Mouse (Mus musculus) kidney, embryonic 14.5 days (tissue): Measurements from ENCODE around the gene Slc7a5. TPM values are rescaled to one million over a fixed set of nuclear protein-coding genes. Genes with fewer than 3 reads are reported as not detected.

ENCODE experiments used
- ATAC-seq: fragments of 200-750 bp; cut with Nextera tagmentation; 2 replicates; pipeline ENCODE4 v1.8.0; 2017; ENCODE audit warnings: moderate number of reproducible peaks, mild to moderate bottlenecking, moderate TSS enrichment, moderate library complexity; ENCODE audit not compliant: low FRiP score, low TSS enrichment
- H3K27ac ChIP-seq: fragments of 300-500 bp; sonication (generic); 2 replicates; pipeline ENCODE4 v1.5.1; 2014; ENCODE audit warnings: low read depth, mild to moderate bottlenecking, low read length, moderate library complexity, mixed read lengths
- H3K27me3 ChIP-seq: fragments of 300-500 bp; sonication (generic); 2 replicates; pipeline ENCODE4 v1.6.1; 2014; ENCODE audit warnings: mild to moderate bottlenecking, low read length; ENCODE audit not compliant: control insufficient read depth, insufficient read depth
- H3K36me3 ChIP-seq: fragments of 300-500 bp; sonication (generic); 2 replicates; pipeline ENCODE4 v1.6.1; 2014; ENCODE audit warnings: low read length, mixed read lengths; ENCODE audit not compliant: control insufficient read depth, insufficient read depth
- H3K4me1 ChIP-seq: fragments of 300-500 bp; sonication (generic); 2 replicates; pipeline ENCODE4 v1.6.1; 2014; ENCODE audit warnings: low read length, mixed read lengths; ENCODE audit not compliant: control insufficient read depth, insufficient read depth
- H3K4me2 ChIP-seq: fragments of 300-500 bp; sonication (generic); replicated peaks from 2 replicates; pipeline ENCODE4 v1.6.1; 2014; ENCODE audit warnings: low read depth, mild to moderate bottlenecking, low read length
- H3K4me3 ChIP-seq: fragments of 300-500 bp; sonication (generic); 2 replicates; pipeline ENCODE4 v1.5.1; 2014; ENCODE audit warnings: mild to moderate bottlenecking, low read length
- H3K9ac ChIP-seq: fragments of 300-500 bp; sonication (generic); 2 replicates; pipeline ENCODE4 v1.6.1; 2014; ENCODE audit warnings: low read depth, mild to moderate bottlenecking, low read length, moderate library complexity
- H3K9me3 ChIP-seq: fragments of 300-500 bp; sonication (generic); 2 replicates; pipeline ENCODE4 v1.6.1; 2016; ENCODE audit warnings: low read length; ENCODE audit not compliant: control insufficient read depth
- WGBS: fragments of 180-500 bp; shearing (Covaris S2); extraction: QIAGEN DNeasy Blood & Tissue Kit; methylation state at CpG from one replicate; pipeline ENCODE4 v1.1.7; 2014; 5-methylcytosine and 5-hydroxymethylcytosine counted together
- polyA plus RNA-seq: library from polyadenylated mRNA; unstranded; fragments of >200 nt; fragmentation: Nextera tagmentation; extraction: Ambion mirVana; gene quantifications from 2 replicates; pipeline ENCODE4 v1.2.1, GENCODE M21; 2014

Slc7a5 gene
- polyA plus RNA-seq, 1 experiment from 2014 or later: 25.9 TPM

- H3K4me2 ChIP-seq: no peak overlapping the region
- H3K27ac ChIP-seq: no peak overlapping the region
- ATAC-seq: no peak
- H3K9me3 ChIP-seq: no peaks in the 10 kb centered on the region
- no peaks in the 10 kb centered on the region for H3K27me3 ChIP-seq
- H3K36me3 ChIP-seq: no peaks in the 10 kb centered on the region
- WGBS: 74% methylated on average over 9 of the region's 9 CpGs
- H3K9ac ChIP-seq: no peak overlapping the region
- H3K4me1 ChIP-seq: peaks cover 5% of the 10 kb centered on the region
- H3K4me3 ChIP-seq: no peak overlapping the region
These were observed 58.2 kb downstream of the Slc7a5 start for GRCm38 (mm10) chr8:121849303-121849702.

DNA sequence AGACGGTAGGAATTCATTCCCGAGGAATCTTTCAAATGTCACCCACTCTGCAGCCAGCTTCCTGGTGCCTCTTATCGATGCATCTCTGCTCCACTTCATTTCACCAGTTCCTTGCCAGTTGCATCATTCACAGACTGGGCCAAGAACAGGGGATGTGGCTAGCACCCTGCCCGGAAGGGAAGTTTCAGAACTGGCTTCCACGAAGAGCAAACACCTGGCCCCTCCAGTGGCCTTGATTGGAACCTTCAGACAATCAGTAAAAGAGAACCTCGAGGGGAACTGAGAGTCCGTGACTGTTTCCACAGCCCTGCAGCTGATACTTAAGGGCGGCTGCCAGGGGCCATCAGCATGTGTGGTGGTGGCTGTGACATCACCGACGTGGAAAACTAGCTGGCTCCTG, 59.0 kb downstream of the Slc7a5 start:
- 60% methylated on average over 10 of the region's 10 CpGs for WGBS
- no peak overlapping the region for H3K4me3 ChIP-seq
- no peaks in the 10 kb centered on the region for H3K27me3 ChIP-seq
- H3K36me3 ChIP-seq: no peaks in the 10 kb centered on the region
- no peaks in the 10 kb centered on the region for H3K9me3 ChIP-seq
- peaks cover 5% of the 10 kb centered on the region for H3K4me1 ChIP-seq
- no peak overlapping the region for H3K4me2 ChIP-seq
- no peak overlapping the region for H3K9ac ChIP-seq
- no peak for ATAC-seq
- no peak overlapping the region for H3K27ac ChIP-seq

DNA sequence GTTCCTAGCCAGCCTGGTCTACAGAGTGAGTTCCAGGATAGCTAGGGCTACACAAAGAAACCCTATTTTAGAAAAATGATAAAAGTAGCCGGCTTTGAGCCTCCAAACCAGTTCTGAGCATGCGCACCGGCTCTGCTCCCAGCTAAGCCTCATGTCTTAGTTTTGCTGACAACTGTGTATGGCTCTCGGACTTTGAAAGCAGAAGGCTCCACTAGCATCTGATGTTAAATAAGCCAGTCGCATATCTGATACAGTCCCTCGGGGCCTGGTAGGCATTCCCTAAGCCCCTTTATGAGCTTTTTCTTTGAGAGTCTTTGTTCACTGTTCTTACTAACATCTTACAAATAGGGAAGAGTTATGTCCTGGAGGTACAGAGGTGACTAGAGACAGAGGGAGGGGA, 59.5 kb downstream of the Slc7a5 start:
- ATAC-seq: no peak
- Histone ChIP-seq H3K4me3 (no peak overlapping the region), H3K36me3 (no peaks in the 10 kb centered on the region), H3K9ac (no peak overlapping the region), H3K4me2 (no peak overlapping the region), H3K9me3 (no peaks in the 10 kb centered on the region), H3K4me1 (peaks cover 5% of the 10 kb centered on the region), H3K27ac (no peak overlapping the region), H3K27me3 (no peaks in the 10 kb centered on the region)
- 59% methylated on average over 6 of the region's 6 CpGs for WGBS

- Histone ChIP-seq H3K9me3 (no peaks in the 10 kb centered on the region), H3K4me3 (no peak overlapping the region), H3K27me3 (no peaks in the 10 kb centered on the region), H3K27ac (no peak overlapping the region), H3K4me1 (peaks cover 5% of the 10 kb centered on the region), H3K4me2 (no peak overlapping the region), H3K9ac (no peak overlapping the region), H3K36me3 (no peaks in the 10 kb centered on the region)
- no peak for ATAC-seq
- 73% methylated on average over 10 of the region's 10 CpGs for WGBS
These were observed 60.2 kb downstream of the Slc7a5 start for GRCm38 (mm10) chr8:121847261-121847822.

GRCm38 (mm10) chr8:121846815-121847214, 60.7 kb downstream of the Slc7a5 start:
- H3K4me3 ChIP-seq: no peak overlapping the region
- no peak overlapping the region for H3K27ac ChIP-seq
- no peaks in the 10 kb centered on the region for H3K9me3 ChIP-seq
- no peak for ATAC-seq
- no peak overlapping the region for H3K4me2 ChIP-seq
- no peaks in the 10 kb centered on the region for H3K27me3 ChIP-seq
- H3K4me1 ChIP-seq: peaks cover 5% of the 10 kb centered on the region
- H3K9ac ChIP-seq: no peak overlapping the region
- no peaks in the 10 kb centered on the region for H3K36me3 ChIP-seq

DNA sequence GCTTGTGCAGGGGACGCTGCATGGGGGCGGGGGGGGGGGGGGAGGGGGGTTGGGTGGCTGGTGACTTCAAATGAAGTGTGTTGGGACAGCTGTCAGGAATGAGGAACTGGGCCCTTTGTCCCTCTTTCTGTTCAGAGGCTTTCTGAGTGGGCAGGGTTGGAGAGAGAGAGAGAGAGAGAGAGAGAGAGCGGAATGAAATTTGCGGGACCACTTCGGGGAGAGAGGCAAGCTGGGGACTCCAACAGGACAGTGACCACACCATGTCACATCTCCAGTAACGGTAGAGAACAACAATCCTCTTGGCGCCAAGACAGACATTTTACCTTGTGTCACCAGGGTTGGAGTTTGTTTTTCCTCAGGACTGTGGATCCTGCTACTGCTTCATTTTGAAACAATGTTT, 62.7 kb downstream of the Slc7a5 start:
- no peaks in the 10 kb centered on the region for H3K27me3 ChIP-seq
- H3K4me1 ChIP-seq: no peaks in the 10 kb centered on the region
- H3K36me3 ChIP-seq: no peaks in the 10 kb centered on the region
- H3K4me2 ChIP-seq: no peak overlapping the region
- no peak overlapping the region for H3K4me3 ChIP-seq
- 64% methylated on average over 7 of the region's 7 CpGs for WGBS
- H3K27ac ChIP-seq: no peak overlapping the region
- no peaks in the 10 kb centered on the region for H3K9me3 ChIP-seq
- ATAC-seq: no peak
- no peak overlapping the region for H3K9ac ChIP-seq

DNA sequence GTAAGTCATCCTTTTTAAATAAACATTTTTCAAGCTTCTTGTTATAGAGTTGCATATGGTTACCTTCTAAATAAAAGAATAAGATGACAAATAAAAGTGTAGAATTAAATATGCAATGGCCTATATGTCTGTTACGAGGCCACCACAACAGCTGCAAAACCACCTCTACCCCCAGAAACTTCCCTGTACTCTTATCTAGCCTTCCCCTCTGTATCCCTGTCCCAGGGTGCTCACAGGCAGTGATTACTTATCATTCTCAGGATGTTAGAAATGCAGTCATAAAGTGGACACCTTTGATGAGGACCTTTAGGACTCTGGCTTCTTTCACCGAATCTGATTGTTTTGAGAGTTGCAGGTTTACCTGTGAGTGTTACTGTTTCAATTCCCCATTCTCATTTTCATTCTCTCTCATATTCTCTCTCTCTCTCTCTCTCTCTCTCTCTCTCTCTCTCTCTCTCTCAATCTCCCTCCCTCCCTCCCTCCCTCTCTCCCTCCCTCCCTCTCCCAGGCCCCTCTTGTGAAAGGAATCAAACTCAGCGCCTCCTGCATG, 64.2 kb downstream of the Slc7a5 start:
- no peak overlapping the region for H3K9ac ChIP-seq
- no peak for ATAC-seq
- H3K36me3 ChIP-seq: no peaks in the 10 kb centered on the region
- WGBS: 85% methylated on average over 3 of the region's 3 CpGs
- H3K27ac ChIP-seq: no peak overlapping the region
- no peaks in the 10 kb centered on the region for H3K9me3 ChIP-seq
- H3K4me1 ChIP-seq: no peaks in the 10 kb centered on the region
- no peak overlapping the region for H3K4me2 ChIP-seq
- no peak overlapping the region for H3K4me3 ChIP-seq
- no peaks in the 10 kb centered on the region for H3K27me3 ChIP-seq

DNA sequence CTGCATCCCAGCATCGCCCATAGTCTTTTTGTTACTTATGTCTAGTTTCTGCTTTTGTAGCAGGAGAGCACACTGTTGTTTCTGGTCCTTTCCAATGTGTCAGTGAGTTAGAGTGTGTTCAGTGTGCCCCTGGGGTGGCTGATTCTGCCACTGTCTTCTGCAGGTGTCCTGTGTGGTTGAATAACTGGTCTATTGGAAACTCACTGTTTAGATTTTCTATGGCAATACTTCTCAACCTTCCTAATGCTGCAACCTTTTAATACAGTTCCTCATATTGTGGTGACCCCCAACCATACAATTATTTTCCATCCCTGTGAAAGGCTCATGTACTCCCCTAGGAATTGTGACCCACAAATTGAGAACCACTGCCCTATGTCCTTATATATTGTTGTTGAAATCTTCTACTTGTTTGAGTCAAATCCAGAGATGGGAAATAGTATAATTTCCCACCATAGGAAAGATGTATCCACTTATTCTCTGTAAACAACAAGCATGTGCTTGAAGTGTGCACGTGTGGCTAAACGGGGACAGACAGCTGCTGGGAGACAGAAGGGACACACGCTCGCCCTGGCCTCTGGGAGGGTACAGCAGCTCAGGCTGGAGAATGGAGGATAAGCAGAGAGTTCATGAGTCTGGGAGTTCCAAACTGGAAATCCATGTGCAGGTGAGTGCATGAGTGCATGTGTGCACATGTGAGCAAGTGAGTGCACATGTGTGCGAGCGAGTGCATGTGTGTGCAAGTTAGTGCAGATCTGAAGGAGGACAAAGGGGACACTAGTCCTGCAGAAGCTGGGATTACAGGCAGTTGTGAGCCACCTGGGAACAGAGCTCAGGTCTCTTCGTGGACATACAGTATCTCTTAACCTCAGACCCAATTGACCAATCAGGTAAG, 65.2 kb downstream of the Slc7a5 start:
- ATAC-seq: no peak
- Histone ChIP-seq H3K36me3 (no peaks in the 10 kb centered on the region), H3K27me3 (no peaks in the 10 kb centered on the region), H3K27ac (no peak overlapping the region), H3K4me3 (no peak overlapping the region), H3K4me2 (no peak overlapping the region), H3K4me1 (no peaks in the 10 kb centered on the region), H3K9me3 (no peaks in the 10 kb centered on the region), H3K9ac (no peak overlapping the region)
- 92% methylated on average over 8 of the region's 8 CpGs for WGBS

DNA sequence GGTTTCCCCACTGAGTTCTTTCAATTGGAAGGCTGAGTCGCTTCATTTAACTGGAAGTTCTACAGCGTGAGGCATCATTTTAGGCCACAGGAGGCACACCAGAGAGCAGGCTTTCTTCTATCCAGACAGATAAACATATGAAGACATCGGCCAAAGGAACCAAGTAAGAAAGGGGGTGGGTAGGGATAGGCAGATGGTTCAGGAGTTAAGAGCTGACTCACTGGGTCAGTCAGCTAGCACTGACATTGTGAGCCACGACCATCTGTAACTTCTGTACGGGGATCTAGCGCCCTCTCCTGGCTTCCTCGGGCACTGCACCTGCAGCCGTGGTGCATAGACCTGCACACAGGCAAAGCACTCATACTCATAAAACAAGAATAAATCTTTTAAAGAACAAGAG, 66.3 kb downstream of the Slc7a5 start:
- Histone ChIP-seq H3K4me3 (no peak overlapping the region), H3K9ac (no peak overlapping the region), H3K9me3 (no peaks in the 10 kb centered on the region), H3K27me3 (no peaks in the 10 kb centered on the region), H3K4me1 (no peaks in the 10 kb centered on the region), H3K36me3 (no peaks in the 10 kb centered on the region), H3K27ac (no peak overlapping the region), H3K4me2 (no peak overlapping the region)
- WGBS: 52% methylated on average over 8 of the region's 8 CpGs
- no peak for ATAC-seq
